Mouse (Mus musculus) left cerebral cortex, adult 9 months (tissue): ENCODE measurements around the gene 1700067K01Rik.
"Not testable (repeated sequence)": the region's sequence is repeated elsewhere in the genome, so short reads cannot be mapped to it uniquely, and the experiment has no call there.

Experiments
- DNase-seq, 2 experiments: peaks; one replicate each; pipeline ENCODE4 v3.0.0; 2022; ENCODE audit warnings: low spot score in 2 of 2

1700067K01Rik gene

DNA sequence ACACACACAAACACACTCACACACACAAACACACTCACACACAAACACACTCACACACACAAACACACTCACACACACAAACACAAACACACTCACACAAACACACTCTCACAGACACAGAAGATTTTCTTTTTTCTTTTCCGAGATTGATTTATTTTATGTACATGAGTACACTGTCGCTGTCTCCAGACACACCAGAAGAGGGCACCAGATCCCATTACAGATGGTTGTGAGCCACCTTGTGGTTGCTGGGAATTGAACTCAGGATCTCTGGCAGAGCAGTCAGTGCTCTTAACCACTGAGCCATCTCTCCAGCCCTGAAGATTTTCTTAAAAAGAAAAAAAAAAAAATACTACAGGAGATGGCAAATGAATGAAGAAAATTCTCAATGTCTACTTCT lies 18.1 kb upstream of the 1700067K01Rik start:
- not testable (repeated sequence) for DNase-seq

DNA sequence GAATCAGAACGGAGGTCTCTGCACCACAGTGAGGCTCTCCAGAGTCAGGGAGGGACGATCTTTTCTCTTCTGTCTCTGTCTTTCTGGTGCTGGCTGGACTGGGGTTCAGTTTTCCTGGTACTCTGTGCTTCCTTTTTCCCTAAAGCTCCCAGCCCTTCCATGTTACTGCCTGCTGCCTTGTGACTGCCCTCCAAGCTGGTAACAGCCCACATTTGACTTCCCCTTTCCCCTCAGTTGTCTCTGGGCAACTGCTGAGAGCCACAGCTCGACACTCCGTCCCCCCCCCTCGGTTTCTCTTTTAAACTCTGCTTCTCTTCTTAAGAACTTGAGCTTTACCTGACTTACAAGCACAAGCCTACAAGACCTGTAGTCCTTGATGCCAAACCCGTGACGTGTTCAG lies 12.1 kb upstream of the 1700067K01Rik start:
- DNase-seq = no peak

DNA sequence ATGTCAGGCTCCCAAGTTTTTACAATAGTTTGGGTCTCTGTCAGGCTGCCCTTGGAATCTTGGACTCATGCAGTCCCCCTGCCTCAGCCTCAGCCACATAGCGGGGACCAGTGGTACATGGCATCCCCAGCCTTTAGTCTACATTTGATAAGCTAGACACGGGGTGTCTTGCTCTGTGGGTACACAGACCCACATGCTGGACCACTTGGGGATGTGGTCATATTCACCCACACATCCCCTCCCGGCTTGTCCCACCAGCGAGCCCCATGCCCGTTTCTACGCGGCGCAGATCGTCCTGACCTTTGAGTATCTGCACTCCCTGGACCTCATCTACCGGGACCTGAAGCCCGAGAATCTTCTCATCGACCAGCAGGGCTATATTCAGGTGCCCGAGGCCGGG lies 11.1 kb upstream of the 1700067K01Rik start:
- DNase-seq = no peak

DNA sequence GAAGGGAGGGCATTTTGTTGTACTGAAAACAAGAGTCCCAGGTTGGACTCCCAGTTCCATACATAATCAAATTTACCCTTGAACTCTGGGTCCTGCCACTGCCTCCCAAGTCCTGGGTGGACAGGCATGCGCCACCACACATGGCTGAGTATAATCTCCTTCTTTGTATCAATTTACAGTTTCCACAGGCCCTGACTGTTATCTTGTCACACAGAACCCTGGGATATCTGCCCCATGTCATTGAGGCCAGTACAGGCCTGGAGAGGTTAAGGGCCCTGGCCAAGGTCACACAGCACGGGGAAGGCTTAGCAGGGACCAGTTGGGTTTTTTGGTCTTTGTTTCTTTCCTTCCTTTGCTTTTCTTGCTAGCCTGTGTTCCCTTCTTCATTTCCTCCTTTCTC lies 8.8 kb upstream of the 1700067K01Rik start:
- no peak for DNase-seq

DNA sequence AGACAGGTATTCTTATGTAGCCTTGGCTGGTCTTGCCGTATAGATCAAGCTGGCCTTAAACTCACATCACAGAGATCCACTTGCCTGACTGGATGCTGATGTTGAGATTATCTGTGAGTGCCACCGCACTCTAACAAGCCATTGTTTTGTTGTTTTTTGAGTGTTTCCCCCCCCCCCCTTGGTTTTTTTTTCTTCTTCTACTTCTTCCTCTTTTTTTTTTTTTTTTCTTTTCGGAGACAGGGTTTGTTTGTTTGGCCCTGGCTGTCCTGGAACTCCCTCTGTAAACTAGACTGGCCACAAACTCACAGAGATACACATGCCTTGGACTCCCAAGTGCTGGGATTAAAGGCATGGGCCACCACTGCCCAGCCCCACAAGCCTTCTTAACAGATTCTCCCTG lies 7.3 kb upstream of the 1700067K01Rik start:
- no peak for DNase-seq

DNA sequence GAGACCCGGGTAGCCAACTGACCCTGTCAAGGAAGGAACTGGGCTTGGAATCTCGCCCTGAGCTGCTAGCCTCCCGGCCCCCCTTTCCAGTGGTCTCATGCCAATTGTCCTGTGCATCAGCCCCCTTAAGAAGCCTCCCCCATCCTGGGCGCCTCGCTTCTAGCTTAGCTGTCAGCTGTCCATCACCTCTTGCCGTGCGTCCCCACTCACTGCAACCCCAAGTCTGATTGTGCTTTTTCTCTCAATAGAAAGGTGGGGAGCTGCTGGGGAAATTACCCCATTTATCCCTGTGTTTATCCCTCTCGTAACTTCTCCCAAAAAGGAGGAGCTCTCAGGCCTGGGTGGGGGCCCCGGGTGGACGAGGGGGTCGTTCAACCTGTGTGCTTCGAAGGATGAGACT lies 5.3 kb upstream of the 1700067K01Rik start:
- DNase-seq = no peak

DNA sequence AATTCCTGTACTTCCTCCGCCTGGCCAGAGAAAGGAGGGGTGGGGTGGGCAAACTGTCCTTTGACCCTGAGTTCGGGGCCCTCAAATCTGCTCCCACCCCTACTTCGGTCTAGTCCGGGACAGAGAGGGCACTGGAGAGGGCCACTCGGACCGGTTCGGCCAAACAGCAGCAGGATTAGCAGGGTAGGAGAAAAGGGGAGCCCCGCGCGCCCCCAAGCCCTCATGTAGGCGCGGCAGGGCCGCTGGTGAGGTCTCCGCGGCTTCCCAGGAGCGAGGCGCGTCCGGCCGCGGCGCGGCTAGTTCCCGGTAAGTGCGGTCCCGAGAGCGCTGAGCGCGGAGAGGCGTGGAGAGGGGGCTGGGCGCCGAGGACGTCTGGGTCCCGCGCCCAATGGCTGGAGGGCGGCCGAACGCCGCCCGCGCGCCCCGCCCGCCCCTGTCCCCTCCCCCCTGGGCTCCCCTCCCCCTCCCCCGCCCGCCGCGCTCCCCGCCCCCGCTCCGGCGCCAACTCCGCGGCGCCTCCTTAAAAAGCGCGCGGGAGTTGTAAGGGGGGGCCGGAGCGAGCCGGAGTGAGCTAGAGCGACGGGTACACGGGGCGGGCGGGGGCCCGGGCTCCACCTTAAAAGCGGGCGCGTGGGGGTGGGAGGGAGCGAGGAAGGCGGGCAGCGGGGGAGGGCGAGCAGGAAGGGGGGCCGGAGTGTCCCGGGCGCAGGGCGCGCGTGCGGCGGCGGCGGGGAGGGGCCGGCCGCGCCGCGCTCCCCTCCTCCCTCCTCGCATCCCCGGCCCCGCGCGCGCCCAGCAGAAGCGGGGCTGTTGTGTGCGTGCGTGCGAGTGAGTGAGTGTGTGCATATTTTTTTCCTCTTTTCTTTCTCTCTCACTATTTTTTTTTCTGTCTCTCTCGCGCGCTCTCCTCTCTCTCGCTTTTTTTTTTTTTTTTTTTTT lies 4.5 kb upstream of the 1700067K01Rik start:
- peak in 1 of 2 experiments; percentile 71 for DNase-seq

DNA sequence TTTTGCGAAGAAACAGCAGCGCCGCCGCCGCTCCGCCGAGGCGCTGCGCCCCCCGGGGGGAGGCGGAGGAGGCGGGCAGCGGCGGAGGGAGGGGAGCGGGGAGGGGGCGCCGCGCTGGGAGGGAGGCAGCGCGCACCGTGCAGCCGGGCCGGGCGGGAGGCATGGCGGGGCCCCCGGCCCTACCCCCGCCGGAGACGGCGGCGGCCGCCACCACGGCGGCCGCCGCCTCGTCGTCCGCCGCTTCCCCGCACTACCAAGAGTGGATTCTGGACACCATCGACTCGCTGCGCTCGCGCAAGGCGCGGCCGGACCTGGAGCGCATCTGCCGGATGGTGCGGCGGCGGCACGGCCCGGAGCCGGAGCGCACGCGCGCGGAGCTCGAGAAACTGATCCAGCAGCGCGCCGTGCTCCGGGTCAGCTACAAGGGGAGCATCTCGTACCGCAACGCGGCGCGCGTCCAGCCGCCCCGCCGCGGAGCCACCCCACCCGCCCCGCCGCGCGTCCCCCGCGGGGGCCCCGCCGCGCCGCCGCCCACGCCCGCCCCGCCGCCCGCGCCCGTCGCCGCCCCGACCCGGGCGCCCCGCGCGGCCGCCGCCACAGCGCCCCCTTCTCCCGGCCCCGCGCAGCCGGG lies 3.7 kb upstream of the 1700067K01Rik start, which contains the start of gene Samd1:
Samd1 (plus strand) TSS at position 162 of the 631 bp plus-strand sequence.
- DNase-seq = no peak

DNA sequence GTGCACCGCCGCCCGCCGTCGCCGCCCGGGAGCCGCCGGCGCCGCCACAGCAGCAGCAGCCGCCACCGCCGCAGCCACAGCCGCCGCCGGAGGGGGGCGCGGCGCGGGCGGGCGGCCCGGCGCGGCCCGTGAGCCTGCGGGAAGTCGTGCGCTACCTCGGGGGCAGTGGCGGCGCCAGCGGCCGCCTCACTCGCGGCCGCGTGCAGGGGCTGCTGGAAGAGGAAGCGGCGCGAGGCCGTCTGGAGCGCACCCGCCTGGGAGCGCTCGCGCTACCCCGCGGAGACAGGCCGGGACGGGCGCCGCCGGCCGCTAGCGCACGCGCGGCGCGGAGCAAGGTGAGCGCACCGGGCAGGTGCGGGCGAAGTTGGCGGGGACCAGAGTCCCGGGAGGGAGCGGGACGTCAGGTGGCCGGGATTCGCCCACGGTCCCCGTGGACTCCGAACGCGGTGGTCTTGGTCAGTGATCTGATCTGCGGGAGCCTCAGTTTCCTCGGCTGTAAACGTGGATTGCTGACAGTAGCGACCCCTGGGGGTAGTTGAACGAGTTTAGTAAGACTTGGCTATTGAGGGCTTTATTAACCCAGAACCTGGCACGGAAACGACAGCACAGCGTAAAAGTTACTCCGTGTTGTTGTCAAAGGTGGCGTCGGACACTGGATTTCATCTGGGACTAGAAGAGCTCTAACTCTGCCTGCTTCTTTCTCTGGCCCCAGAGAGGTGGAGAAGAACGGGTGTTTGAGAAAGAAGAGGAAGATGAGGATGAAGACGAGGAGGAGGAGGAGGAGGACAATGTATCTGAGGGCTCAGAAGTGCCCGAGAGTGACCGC lies 2.9 kb upstream of the 1700067K01Rik start:
- no peak for DNase-seq

DNA sequence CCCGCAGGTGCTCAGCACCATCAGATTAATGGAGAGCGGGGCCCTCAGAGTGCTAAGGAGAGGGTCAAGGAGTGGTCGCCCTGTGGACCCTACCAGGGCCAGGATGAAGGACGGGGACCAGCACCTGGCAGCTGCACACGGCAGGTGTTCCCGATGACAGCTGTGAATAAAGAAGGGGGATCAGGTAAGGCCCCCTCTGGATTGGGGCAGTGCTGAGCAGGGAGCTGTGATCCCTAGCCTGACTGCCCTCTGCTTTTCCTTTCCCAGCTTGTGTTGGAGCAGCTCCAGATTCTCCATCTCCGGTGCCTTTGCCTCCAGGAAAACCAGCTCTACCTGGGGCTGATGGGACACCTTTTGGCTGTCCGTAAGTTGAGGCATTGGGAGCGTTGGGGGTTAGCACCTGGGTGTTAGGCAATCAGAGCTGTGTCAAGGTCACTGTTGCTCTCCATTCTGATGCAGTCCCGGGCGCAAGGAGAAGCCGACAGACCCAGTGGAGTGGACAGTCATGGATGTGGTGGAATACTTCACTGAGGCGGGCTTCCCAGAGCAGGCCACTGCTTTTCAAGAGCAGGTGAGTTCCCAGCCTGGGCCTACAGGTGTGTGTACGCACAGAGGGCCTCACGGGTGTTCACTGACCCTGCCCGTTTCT lies 2.1 kb upstream of the 1700067K01Rik start:
- no peak for DNase-seq

DNA sequence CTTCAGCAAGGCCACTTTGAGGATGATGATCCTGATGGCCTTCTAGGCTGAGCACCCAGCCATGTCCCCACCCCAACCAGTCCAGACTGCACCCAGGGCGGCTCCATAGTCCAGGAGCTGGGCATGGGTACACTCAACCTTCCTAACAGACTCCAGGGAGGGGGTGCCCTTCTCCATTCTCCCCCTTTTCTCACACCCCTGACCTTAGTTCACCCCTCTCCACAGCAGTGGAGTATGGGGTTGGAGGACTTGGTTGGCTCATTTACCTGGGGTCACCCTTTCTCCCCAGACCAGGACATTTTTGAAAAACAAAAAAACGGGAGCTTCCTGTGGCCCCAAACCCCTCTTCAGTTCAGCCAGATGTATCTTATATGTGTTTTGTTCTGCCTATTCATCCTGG lies 1.5 kb upstream of the 1700067K01Rik start:
- no peak for DNase-seq

DNA sequence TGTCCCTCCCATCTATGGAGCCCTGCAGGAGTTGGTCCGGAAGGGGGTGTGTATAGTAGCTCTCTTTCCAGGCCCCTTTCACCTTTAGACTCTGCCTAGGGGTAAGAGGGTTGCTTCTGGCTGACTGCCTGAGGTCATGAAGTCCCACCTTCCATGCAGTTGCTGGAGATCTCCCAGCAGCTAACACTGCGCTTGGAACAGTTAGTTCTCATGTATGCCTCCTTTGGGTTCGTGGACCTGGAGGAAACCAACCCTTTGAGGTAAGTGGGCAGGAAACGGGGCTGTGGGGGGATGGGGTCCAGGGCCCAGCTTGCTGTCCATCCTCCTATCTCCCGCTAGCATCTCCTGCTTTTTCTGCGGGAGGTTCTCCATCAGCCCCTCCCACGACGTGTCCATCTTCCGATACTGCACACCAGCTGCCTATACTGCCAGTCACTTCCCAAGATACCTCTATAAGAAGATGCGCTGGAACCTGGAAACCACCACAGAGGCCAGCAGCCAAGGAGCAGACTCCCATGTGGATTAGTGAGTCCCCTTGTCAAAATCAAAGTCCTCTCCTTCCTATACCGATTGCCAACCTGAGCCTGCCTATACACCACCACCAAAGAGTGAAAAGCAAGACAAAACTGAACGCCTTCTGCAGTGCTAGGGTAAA lies 1.8 kb downstream of the 1700067K01Rik start:
- DNase-seq = no peak

DNA sequence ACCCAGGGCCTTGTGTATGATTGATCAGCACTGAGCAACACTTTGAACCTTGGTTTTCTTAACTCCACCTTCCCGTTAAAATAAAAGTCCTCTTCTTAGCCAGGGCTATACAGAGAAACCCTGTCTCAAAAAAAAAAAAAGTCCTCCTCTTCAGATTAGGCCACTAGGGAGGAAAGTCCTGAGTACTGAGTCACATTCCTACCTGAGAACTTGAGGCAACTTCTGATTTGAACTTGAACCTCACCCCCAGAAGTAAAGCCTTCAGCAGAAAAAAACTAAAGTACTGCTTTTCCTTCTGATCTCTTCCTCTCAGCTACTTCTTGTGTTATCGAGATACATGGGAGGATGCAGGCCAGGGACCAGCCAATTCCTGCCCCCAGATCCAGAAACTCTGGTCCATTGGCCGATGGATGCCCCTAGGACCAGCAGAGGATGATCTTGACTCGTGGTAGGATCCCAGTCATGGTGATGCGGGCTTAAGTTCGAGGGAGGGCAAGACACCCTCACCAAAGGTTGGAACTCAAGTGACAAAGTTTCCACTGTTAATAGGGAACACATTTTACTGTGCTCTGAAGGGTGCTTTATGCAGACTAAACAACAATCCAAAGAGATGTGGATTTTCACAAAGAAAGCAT lies 2.4 kb downstream of the 1700067K01Rik start:
- DNase-seq = no peak

DNA sequence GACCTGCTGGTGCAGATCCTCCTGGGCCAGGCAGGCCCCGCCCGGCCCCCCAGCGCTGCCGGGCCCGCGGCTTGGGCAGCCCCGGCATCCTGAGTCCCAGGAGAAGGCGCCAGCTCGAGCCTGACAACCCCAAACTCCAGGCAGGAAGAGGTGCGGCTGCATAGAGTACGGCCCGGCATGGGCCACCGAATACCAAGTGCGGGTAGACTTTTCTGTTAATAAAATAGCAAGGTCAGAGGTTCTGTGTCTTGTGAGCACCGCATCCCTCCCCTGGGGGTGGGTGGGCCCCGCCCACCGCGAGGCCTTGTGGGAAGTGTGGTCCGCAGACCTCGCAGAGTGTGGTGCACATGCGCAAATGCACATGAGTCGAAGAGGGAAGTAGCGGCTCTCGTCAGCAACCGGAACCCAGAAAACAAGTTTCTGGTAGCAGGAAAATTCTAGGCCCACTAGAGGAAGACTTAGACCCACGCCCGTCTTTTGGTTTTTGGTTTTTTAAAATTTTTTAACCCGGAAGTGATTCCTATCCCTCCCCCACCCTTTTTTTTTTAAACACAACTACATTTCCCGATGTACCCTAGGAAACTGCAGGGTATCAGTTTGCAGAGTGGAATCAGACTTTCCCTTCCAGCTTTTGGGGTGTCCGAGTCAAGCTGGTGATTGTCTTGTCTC lies 3.4 kb downstream of the 1700067K01Rik start:
- peak; percentile 84 to 93 for DNase-seq

DNA sequence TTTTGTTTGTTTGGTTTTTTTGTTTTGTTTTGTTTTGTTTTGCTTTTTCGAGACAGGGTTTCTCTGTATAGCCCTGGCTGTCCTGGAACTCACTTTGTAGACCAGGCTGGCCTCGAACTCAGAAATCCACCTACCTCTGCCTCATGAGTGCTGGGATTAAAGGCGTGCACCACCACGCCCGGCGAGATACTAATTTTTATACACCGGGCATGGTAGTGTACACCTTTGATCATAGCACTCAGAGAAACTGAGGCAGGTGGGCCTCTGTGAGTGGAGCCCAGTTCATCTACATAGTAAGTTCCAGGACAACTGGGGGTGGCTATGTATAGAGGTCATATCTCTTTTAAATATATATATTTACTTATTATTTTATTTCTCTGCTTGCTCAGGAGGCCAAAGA lies 4.2 kb downstream of the 1700067K01Rik start:
- not testable (repeated sequence) for DNase-seq

DNA sequence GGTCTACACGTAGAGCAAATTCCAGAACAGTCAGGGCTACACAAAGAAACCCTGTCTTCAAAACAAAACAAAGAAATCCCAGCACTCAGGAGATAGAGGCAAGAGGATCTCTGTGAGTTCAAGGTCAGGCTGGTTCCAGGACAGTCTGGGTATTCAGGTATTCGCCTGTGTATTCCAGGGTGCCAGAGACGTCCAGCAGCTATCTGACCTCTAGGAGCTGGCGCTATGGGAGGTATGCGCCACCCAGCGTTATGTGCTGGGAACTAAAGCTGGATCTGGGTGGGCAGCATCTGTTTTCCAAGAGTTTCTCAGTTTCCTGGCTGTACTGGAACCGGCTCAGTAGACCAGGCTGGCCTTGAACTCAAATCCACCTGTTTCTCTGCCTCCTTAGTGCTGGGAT lies 7.1 kb downstream of the 1700067K01Rik start:
- no peak for DNase-seq

DNA sequence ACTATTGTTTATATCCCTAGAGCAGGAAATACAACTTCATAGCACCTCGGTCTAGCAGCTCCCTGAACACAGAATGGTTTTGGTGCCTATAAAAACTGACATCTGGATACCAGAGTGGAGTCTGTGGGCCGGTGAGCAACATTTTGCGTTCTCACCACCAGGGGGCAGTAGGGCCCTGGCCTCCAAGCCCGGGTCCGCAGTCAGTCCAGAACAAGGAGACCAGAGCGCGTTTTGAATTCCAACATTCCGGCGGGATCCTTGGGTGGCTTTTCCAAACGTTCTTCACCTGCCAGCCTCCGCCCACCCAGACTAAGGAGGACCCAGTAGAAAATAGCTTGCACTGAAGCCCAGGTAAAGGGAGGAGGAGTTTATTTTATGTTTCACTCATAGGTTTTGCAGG lies 8.6 kb downstream of the 1700067K01Rik start:
- DNase-seq = peak in 1 of 2 experiments; percentile 89

DNA sequence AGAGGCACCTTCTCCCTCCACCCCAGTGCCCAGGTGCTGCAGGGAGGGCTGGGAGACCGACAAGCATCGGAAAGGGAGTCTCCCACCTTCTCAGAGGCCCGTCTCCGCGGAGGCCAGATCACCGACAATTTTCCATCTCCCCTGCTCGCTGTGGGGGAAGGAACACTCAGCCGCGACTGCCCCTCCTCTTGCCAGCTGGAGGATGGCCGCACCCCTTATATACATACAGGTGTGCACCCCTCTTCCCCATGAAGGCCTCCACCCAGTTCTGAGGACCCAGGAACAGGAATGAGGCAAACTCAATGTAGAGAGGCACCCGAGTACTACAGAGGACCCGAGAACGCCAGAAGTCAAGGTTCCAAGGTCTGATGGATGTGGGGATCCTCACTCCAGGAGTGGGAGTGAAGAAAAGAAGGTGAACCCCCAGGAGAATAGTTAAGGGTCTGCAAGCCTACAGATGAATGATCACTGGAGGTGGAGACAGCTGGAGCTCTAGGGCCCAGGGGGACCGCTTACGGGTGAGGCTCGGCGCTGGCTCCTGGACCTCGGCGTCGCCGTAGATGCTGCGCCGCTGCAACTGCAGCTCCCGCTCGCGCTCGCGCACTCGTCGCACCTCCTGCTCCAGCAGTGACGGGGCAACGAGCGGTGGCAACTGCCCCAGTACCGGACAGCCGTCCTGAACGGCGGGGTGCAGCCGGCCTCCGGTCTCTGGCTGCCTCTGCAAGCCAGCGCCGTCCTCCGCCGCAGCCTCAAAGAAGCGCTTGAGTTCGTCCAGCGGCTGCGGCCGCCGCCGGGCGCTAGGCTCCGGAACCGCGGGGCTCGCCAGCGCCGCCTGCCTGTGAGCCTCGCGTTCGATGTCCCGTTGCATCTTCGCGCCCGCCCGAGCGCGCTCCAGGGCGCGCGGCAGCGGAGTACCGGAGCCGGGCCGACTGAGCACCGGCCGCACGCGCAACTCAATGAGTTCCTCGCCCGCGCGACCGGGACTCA lies 9.6 kb downstream of the 1700067K01Rik start:
- DNase-seq = peak in 1 of 2 experiments; percentile 59
